Comparison of ENCODE assay signal across 8 mouse cellular contexts in the genomic region with DNA sequence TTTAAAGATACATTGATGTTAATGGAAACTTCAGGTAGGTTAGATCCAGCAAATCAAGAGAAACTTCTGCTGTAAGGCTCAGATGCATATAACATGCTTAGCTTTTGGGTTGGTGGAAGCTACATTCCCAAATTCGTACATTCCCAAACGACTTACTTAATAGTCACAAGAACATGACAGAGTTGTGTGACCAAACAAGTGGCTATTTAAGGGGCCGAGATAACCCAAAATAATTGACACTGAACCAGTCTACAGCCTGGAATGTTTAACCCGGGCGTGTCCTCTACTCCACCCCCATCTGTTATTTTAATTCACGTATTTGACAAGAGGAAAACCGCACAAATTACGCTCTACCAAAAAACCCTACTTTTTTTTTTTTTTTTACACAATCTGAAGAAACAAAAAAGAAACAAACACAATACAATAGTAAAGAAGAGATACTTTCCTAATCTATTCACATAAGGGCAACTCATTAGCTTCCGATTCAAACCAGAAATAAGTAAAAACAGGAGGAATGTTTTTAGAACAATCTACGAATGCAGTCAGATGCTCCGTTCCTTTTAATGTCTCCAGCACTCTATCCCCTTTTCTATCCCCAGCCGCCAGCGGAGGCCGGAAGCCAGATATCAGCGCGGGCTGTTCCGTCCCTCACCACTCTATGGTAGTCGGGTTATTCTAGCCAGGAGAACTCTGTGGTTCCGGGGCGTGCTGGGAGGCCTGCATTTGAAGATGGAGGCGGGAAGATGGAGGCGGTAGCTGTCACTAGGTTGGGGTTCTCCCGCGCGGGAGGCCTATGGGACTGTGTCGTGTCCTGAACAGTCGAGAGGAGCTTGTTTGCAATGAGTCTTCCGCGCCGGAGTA. TPM values are rescaled to one million over a fixed set of nuclear protein-coding genes. Genes with fewer than 3 reads are reported as not detected.
DNase-seq lines count a peak whose midpoint lies in the region; ATAC-seq lines count a peak whose summit lies in the region.

A gene (plus strand): TSS at position 726 of the 861 bp plus-strand sequence.

- 3% methylated on average over 30 of the region's 30 CpGs for WGBS in lung, embryonic 16.5 days

- H3K27ac ChIP-seq in lung, embryonic 16.5 days (ENCODE audit: low read length), result no peak within 1 kb of the TSS

- peak; percentile 88 for DNase-seq in MEL-GATA-1-ER (ENCODE audit: extremely low read depth, low read depth)
- peak; percentile 93 for DNase-seq in cerebellum, adult 8-10 months
- DNase-seq in forelimb bud, embryonic 11.5 days (ENCODE audit: low read depth, low spot score), result peak; percentile 88
- peak; percentile 94 for DNase-seq in layer of hippocampus, adult 9-10 months (ENCODE audit: low spot score)
- peak; percentile 83 for DNase-seq in ovary, postnatal 10 days (ENCODE audit: low spot score)
- DNase-seq in thymus, postnatal 10 days (ENCODE audit: low spot score in 2 of 2), result peak; percentile 83 to 93

- no peaks in the 10 kb centered on the region for H3K9me3 ChIP-seq in lung, embryonic 16.5 days (ENCODE audit: control insufficient read depth, low read length)

- H3K9ac ChIP-seq in lung, embryonic 16.5 days (ENCODE audit: low read length), result peak within 1 kb of the TSS; percentile 77

- H3K36me3 ChIP-seq in lung, embryonic 16.5 days (ENCODE audit: control insufficient read depth, insufficient read depth, low read length), result no peaks in the 10 kb centered on the region

- peaks cover 10% of the 10 kb centered on the region for H3K4me1 ChIP-seq in lung, embryonic 16.5 days (replicated peaks; ENCODE audit: control insufficient read depth, insufficient read depth, low read length)

- H3K27me3 ChIP-seq in lung, embryonic 16.5 days (ENCODE audit: control insufficient read depth, insufficient read depth, low read depth, low read length), result no peaks in the 10 kb centered on the region

- H3K4me2 ChIP-seq in lung, embryonic 16.5 days (ENCODE audit: low read depth, low read length), result peak within 1 kb of the TSS; percentile 74

- peak; percentile 95 to 97 for ATAC-seq in hematopoietic stem cell, adult 5-6 weeks (replicated peaks in 1 of 2; ENCODE audit: insufficient read depth in 1 of 2, low FRiP score in 2 of 2, low TSS enrichment in 1 of 2, low read depth in 1 of 2, poor library complexity in 2 of 2, severe bottlenecking in 2 of 2)
- peak; percentile 99 for ATAC-seq in lung, embryonic 16.5 days (ENCODE audit: low read depth)

- peak within 1 kb of the TSS; percentile 70 for H3K4me3 ChIP-seq in lung, embryonic 16.5 days (ENCODE audit: low read length)

RNA-seq across cellular contexts. Expression of the gene that starts here (rescaled TPM):
- total RNA-seq in hematopoietic stem cell, adult 5-6 weeks (2017), result 17.5 and 19.4 TPM in 2 replicates
- polyA plus RNA-seq in lung, embryonic 16.5 days (2015; fragmentation: Nextera tagmentation; extraction: Ambion mirVana), result 5.6 and 8.4 TPM in 2 replicates
